ENCODE assay signal across 13 mouse cellular contexts in genomic region chr4:23148097-23148849, GRCm38 (mm10).
"Had no signal": no experiment of that assay in that cellular context is flagged by ENCODE, and none has a peak within 500 bp of the region (broad histone marks: within the 10 kb centered on the region; RNA-seq: fewer than 3 reads in every experiment).

No protein-coding gene starts in this region.

- DNase-seq: kidney, adult 11 months; kidney, adult 9 months; kidney, postnatal 36 days; lung, adult 18-20 months; right cerebral cortex, adult 18-20 months; right cerebral cortex, postnatal 25 days; thymus, postnatal 36 days had no signal

- H3K27me3 ChIP-seq: limb, embryonic 15.5 days; neural tube, embryonic 13.5 days had no signal

- ATAC-seq: midbrain, embryonic 16.5 days had no signal

- H3K9ac ChIP-seq: limb, embryonic 15.5 days; liver, embryonic 14.5 days; neural tube, embryonic 13.5 days had no signal

- H3K36me3 ChIP-seq: limb, embryonic 15.5 days; neural tube, embryonic 13.5 days had no signal

- H3K4me3 ChIP-seq: left cerebral cortex, adult 2 months; limb, embryonic 15.5 days; neural tube, embryonic 13.5 days had no signal

- H3K27ac ChIP-seq: kidney, postnatal 0 days; left cerebral cortex, adult 2 months; limb, embryonic 15.5 days; liver, embryonic 14.5 days; neural tube, embryonic 13.5 days had no signal

- H3K4me1 ChIP-seq: limb, embryonic 15.5 days; neural tube, embryonic 13.5 days had no signal

- H3K4me2 ChIP-seq: limb, embryonic 15.5 days; neural tube, embryonic 13.5 days had no signal

- H3K9me3 ChIP-seq: limb, embryonic 15.5 days; neural tube, embryonic 13.5 days had no signal
